Mouse (Mus musculus) layer of hippocampus, adult 9-10 months (tissue): ENCODE data around the gene Slc25a1.
A peak's percentile ranks its signal among the peaks of the same experiment; 100 is the strongest.

ENCODE experiments used
- DNase-seq: peaks from one replicate; pipeline ENCODE4 v3.0.0; 2022; ENCODE audit warnings: low spot score

The Slc25a1 gene

DNA sequence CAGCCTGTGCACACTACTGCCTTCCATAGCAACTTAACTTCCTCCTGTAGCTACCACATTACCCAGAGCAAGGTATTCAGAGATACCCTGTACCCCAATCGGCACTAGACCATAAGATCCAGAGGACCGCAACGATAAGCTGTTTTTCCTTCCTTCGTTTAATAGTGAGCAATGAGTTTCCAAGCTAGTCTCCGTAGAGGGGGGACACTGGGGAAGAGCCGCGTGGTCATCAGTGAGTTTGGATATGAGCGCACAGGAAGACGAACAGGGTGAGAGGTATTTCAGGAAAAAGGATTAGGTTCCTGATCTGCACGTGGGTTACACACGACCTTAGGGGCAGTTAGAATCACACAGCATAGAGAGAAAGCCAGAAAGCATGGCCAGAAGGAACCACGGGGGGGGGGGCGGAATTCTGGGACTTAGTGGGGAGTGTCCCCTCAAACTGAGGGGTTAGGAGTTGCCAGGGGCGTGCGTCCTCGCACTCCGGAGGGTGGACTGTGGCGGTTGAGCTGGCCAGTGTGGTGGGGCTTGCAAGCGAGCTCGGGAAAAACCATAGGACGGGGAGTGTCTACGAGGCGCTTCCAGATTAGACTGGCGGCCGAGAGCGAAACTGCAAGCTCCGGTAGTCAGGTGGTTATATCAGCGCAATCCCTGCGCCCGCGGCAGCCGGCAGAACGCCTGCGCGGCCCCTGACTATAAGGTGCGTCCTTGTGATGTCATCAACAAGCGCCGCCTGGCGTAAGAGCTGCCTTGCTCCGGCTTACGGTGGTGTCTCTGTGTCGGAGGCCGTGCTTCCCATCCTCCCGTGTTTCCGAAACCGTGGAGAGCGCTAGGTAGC, 6.5 kb downstream of the Slc25a1 start:
- peak; percentile 86 for DNase-seq

DNA sequence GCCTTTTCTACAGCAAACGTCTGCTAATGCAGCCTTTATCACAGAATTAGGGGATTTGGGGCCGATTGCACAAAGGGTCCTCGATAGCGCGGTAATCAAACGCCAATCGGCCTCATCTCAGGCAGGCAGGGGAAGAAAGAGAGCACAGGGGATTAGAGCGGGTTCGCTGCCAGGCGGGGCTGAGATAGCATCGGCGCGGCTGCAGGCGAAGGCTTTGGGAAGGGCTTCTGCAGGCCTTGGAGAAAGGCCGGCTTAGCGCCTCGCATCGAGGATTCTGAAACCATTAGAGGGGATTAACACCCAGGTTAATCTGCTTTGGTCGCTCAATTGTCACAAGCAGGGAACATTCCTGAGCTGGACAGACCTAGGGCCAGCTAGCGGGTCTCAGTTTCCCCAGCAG, 7.4 kb downstream of the Slc25a1 start:
- DNase-seq = no peak

DNA sequence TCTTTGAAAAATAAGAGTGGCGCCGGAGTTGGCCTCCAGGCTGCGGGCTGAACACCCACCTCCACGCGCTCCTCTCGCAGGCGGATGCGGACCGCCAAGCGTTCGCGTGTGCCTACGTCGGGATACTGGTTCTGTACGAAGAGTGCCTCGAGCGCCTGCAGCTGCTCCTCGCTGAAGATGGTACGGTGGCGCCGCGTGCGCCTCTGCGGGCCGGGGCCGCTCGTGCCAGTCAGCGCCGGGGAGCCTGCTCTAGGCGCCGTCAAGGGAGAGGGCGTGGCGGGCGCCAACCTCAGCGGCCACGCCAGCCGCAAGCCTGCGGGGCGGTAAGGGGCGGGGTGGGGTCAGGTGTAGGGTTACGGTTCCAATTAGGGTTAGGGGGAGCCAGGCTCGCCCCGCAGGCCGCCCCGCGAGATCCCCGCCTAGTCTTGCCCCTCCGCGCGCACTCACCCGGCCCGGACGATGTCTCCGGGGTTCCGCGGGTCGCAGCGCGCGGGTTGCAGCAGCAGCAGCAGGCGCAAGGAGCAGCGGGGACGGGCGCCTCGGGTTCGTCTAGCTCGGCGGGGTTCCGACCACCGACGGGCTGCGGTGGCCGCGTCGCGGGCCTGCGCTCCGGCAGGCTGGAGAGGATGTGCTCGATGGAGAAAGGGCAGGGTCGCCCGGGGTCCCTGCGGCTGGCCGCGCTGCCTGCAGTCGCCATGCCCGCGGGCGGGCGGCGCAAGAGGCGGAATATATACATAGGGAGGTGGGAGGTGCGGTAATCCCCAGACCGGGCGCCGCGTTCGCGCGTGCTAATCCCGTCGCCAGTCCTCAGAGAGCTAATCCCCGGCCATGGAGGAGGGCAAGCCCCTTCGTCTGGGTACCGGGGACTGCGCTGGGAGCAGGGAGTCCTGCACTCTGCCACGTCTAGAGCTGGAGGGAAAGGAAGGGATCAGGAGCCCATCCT, 13.4 kb downstream of the Slc25a1 start, which contains the start of gene Gsc2:
TSS of gene Gsc2 (minus strand) at position 753 of the 943 bp plus-strand sequence.
- no peak for DNase-seq

DNA sequence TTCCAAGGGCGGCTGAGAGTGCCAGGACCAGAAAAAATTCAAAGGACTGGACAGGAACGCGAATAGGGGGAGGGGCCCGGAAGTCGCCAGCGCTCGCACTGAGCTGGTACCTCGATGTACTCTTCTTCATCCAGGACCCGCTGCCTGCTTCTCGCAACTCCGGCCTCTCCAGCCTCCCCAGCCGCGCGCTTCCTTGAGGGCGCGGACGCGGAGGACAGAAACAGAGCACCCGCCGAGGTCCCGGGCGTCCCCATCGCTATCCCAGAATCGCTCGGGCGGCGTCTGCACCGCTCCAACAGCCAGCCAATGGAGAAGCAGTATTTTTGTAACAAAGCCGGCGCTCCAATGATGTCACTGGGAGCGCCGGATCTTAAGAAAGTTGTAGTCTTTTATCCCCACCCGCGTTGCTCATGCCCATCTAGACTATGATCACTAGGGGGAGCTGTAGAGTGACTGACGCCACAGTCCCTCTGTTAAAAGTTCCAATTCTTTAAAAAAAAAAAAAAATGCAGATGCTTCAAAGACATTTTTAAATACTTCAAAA, 16.9 kb downstream of the Slc25a1 start, which contains the start of gene Ess2:
TSS of gene Ess2 (minus strand) at position 297 of the 544 bp plus-strand sequence.
- DNase-seq = peak; percentile 91

DNA sequence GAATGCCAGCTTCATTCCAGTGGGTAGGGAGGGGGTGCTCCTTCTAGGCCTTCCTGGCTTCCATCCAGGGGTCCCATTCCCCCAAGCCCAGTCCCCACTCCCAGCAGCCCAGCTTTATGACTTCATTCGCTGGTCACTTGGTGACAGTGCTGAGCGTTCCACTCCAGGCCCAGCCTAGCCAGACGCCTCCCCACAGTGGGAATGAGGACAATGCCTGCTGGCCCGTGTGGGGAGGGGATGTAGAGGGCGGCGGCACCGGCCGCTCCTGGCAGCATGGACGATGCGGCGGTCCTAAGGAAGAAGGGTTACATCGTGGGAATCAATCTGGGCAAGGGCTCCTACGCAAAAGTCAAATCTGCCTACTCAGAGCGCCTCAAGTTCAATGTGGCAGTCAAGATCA, 29.6 kb downstream of the Slc25a1 start, which contains the start of the genes Dgcr2 and Tssk2:
TSS of gene Dgcr2 (minus strand) at position 101 of the 400 bp plus-strand sequence.
TSS of gene Tssk2 (plus strand) at position 176 of the 400 bp plus-strand sequence.
- DNase-seq = no peak

DNA sequence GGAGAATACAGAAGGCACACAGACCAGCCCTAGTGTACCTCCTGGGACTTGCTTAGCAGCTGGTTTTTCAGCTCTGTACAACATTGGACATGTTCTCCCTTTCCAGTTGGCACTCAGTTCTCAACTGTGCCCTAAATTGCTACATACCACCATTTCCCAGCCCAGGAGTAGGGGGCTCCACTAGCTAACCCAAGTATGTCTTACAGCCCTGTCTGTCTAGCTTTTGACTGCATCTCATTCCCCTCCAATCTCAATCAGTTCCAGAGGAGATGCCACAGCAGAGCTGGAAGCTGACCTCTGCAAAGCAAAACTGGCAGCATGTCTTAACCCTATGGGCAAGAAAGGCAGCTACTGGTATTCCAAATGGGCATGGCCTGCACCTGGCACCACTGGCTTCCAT, 31.9 kb downstream of the Slc25a1 start:
- no peak for DNase-seq

DNA sequence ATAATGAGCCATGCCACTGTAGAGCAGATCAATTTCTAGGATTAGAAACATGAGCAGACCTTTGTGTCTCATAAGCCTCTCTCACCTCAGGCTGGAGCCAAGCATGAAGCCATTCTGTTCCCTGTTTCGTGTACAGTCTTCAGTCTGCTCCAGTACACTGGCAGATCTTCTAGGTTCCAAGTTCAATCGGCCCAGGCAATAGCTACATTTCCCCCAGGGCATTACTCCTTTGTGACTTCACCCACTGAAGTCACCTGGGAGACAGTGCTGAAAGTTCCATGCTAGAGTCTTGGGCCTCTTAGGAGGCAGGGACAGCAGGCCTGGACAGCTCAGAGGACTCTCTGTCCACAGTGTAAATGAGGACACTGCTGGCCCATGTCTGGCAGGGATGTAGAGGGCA, 34.1 kb downstream of the Slc25a1 start, which contains the start of gene Tssk1:
TSS of gene Tssk1 (plus strand) at position 301 of the 400 bp plus-strand sequence.
- DNase-seq = no peak

DNA sequence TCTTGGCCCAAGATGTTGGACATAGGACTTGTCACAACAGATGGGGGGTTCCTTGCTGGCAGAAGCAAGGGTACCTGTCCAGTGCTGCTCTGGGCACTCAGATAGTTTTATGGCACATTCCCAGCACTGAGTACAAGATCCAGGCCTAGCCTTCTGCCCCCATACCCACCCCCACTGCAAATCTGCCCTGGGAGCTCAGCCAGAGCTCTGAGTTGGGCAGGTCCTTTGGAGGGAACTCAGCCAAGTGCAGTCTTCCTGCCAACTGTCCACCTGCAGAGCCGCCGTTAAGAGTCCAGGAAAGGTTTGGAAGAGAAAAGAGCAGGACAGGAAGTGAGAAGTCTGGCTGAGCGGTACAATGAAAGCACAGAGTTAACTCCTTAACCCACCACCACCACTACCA, 35.4 kb downstream of the Slc25a1 start:
- DNase-seq = no peak

DNA sequence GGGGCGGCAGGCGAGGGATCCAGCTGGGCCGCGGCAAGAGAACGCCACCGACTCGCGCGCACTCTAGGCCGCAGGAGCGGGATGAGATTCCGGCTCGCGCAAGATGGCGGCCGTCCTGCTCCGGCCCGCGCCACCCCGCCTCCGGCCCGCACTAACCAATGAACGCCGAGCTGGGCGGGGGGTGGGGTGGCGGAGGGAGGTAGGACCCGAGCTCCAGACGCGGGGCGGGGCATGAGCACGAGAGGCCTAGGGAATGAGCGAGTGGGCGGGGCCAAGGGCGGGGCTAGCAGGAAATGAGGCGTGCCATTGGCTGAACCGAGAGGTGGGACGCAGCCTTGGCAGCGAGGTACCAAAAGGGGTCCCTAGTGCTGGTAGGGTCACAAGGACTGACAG, 36.5 kb downstream of the Slc25a1 start, which contains the start of gene Gm20518:
TSS of gene Gm20518 (minus strand) at position 105 of the 393 bp plus-strand sequence.
- peak; percentile 93 for DNase-seq

DNA sequence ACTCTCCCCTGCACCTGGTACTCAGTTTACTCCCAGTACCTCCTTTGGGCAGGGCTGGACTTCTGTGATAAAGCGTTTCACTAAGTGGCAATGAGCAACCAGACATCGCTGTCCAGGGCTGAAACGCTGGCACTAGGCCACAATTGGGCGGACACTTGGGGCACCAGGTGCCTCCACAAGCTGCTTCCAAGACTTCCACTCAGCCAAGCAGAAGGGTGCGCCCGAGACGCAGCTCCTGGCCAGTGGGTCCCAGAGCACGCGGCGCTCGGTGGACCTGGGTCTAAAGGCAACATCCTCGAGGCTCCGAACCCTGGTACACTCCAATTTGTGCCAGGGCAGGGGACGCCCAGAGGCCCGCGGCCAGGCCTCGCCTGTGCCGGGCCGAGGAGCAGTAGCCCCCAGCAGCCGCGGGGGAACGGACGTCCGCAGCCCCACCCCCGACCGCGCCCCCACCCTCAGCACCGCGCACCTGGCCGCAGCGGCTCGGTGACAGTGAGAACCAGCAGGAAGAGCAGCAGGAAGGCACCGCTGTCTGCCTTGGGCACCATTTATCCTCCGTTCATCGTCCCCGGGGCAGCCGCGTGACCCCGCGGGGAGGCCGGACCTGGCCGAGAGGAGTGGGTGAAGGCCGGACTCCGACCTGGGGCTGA, 37.0 kb downstream of the Slc25a1 start:
- DNase-seq = no peak

DNA sequence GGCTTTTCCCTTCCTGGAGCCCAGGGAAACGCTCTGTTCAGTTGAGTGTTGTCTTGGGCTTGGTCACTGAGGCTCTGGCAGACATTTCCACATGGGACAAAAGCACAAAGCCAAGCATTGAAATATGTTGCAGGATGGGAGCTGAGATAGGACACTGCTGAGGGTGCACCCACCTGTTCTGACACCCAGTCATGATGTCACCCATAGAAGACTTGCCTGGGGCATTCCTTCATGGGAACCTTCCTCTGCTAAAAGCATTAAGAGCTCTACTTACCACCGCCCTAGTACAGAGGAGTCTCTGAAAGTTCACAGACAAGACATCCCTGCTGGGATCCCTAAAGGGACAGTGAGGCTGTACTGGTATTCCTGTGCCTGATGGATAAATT, 37.7 kb downstream of the Slc25a1 start:
- no peak for DNase-seq

DNA sequence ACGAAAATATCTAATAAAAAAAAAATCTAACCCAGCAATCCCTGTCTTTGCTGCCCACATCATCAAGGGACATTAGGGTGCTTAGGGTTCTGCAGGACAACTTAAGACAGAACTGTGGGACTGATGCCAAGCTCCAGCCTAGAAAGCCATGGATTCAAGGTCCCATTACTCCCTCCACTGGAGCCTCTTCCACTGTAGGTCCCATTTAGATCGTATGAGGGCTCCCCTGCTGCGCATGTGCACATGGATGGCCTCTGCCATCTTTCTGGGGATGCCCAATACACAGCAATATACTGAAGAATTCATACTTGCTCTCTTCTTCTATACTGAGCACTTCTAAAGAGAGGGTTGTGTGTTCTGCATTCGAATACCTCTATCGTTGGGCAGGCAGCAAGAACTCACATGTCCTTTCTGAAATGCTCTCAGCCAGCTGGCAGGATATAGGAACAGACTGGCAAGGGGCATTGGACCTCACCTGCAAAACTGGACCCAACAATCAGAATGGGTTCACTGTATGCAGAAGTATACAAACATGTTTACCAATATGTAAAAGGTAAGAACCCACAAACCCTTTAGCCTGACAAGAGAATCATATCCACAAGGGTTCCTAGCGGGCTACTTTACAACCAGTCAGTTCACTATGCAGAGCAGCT, 38.2 kb downstream of the Slc25a1 start:
- no peak for DNase-seq

DNA sequence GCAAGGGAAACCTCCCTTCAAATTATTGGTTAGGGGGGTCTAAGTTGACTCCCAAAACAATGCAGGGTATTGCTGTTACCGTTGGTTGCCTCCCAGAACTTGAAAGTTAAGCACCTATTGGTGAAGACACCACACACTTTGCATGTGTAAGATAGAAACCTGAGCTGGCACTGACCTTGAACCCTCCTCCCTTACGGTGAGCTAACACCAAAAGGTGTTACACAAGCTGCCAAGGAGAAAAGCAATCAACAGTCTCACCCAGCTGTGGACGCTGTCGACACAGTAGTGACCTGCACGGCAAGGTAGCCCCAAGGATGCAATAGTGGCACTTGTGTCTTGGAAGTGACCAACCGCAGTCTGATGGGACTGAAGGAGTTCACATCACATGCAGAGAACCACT, 43.9 kb downstream of the Slc25a1 start:
- no peak for DNase-seq

DNA sequence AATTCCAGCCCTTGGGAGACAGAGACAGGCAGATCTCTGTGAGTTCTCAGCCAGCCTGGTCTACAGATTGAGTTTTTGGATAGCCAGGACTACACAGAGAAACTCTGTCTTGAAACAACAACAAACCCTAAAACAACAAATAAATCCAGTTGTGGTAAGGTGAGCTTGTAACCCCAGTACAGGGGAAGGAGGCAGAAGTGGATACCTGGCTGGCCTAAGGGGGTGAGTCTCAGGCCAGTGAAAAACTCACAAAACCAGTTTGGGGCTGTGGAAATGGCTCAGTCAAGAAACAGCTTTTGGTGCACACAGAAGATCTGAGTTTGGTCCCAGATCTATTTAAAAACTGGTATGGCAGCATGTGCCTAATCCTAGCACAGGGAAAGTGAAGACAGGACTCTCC, 45.8 kb downstream of the Slc25a1 start:
- no peak for DNase-seq

DNA sequence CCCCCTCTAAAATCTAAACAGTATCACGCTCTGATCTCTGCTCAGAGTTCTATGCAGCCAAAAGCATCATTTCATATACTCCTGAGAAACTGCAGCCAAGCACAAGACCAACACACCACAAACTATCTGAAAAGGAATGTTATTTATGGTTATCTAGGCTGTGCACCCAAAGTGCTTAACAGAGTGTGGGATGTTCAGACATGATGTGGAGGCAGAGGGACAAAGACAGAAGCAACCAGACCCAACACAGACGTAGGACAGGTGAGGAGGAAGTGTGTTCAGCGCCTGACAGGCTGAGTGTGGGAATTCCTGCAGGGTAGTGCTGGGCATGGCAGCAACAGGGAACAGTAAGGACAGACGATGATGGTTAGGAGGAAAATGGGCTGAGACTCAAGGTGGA, 48.4 kb downstream of the Slc25a1 start:
- no peak for DNase-seq

DNA sequence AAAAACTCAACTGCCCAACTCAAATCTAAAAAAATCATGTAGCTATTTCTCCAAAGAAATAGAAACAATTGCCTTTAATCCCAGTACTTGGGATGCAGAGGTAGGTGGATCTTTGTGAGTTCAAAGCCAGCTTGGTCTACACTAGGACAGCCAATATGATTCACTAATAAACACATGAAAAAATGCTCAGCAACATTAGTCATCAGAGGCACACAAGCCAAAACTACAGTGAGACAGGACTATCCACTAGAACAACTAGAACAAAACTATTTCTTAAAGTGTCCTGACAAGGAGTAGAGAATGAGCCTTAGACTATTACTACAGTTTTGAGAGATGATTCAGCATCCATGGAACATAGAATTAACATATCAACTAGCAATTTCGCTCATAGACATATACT, 51.9 kb downstream of the Slc25a1 start:
- no peak for DNase-seq
